Mouse (Mus musculus): ENCODE data around the gene Cdk20.

GRCm38 (mm10) chr13:64443263-64443894 lies 11.3 kb downstream of the Cdk20 start:
- no peak for TF ChIP-seq CTCF (IDR thresholded peaks at IDR 0.05; ENCODE audit: borderline replicate concordance, insufficient read depth, low read length)
- no peak for TF ChIP-seq POLR2A (IDR thresholded peaks at IDR 0.05; ENCODE audit: low read depth, low read length)
